Mouse (Mus musculus): ENCODE data around the gene Fhod1. TPM values are rescaled to one million over a fixed set of nuclear protein-coding genes. Genes with fewer than 3 reads are reported as not detected.
A peak's percentile ranks its signal among the peaks of the same experiment; 100 is the strongest.

Gene Fhod1
- polyA plus RNA-seq, 1 experiment from 2014 or later = 0.39 TPM

DNA sequence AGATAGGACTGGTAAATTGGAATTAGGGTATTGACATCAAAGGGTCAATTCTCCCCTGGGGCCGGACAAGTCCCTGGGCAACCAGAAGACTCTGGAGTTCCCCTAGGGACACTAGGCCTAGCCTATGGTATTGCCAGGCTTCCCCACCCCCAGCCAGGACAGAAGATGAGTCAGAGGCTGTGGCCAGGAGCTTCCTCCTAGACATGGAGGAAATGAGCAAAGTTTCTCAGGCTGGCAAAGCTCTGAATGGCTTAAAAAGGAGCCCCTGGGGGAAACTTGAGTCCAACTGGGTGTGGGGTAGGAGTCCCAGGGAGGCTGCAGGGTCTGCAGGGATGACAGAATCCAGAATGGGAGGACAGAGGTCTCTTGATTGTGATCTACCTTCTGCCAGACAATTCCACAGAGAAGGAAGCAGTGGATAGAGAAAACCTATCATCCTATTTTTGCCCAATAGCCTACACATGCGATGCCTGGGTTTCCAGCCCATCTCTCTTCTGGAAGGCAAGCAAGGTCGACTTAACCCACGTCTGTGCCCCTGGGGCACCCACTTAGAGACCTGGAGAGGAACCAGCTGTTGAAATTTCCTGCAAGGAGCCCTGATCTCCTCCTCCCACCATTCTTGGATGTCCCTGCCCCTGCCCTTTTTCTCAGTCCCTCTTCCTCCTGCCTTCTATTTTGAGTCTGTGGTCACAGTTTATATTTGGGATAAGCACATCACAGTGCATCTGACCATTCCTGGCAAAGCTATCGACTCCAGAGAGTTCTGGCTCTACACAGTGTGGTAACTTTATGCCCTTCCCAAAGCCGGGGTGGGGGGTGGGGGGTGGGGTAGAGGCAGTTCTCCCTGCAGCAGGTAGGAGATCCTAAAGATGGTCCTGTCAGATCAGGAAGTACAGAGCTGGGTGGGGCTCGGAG, 2.4 kb downstream of the Fhod1 start:
- Histone ChIP-seq H3K27ac (ENCODE audit: low read depth, low read length) (no peak overlapping the region), H3K27me3 (replicated peaks; ENCODE audit: control insufficient read depth, insufficient read depth, low read length) (no peaks in the 10 kb centered on the region; the same call in 1 of the 2 replicates), H3K4me2 (ENCODE audit: low read length) (no peak overlapping the region), H3K9ac (ENCODE audit: low read length) (no peak overlapping the region), H3K4me3 (ENCODE audit: low read depth, low read length) (no peak overlapping the region), H3K36me3 (ENCODE audit: control insufficient read depth, insufficient read depth, low read length) (no peaks in the 10 kb centered on the region), H3K4me1 (ENCODE audit: control insufficient read depth, insufficient read depth, low read length) (peaks cover 15% of the 10 kb centered on the region), H3K9me3 (replicated peaks; ENCODE audit: control insufficient read depth, low read length) (no peaks in the 10 kb centered on the region)
- DNase-seq (ENCODE audit: low spot score) (no peak), ATAC-seq (no peak)
- WGBS = 72% methylated on average over 7 of the region's 7 CpGs

DNA sequence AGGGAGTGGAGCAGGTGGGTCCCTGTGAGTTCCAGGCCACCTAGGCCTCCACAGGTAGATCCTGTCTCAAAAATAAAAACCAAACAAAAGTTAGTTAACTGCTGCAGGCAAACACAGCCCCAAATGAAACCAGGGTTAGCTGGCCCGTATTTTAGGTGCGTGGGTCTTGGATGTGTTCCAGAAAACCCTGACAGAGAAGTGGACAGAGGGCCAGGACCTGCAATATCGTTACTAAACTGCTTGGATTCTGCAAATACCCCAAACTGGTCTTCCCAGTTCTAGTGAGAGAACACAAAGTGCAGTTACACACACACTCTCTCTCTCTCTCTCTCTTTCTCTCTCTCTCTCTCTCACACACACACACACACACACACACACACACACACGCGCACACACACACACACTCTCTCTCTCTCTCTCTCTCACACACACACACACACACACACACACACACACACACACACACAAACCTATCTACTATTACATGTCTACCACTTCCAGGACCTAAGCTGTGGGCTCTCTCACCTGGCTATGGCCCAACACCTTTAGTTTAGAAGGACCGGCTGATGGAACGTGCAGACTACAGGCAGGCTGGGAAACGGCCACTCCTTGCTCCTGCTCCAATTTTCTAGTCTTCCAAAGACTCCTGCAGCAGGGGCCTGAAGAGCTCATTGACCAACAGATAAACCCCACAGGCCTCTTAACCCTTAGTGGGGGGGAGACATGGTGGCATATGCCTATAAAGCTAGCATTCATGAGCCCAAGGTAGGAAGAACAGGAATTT, 3.8 kb downstream of the Fhod1 start:
- H3K36me3 ChIP-seq (ENCODE audit: control insufficient read depth, insufficient read depth, low read length) = no peaks in the 10 kb centered on the region
- H3K4me2 ChIP-seq (ENCODE audit: low read length) = no peak overlapping the region
- H3K27me3 ChIP-seq (replicated peaks; ENCODE audit: control insufficient read depth, insufficient read depth, low read length) = no peaks in the 10 kb centered on the region; the same call in 1 of the 2 replicates
- WGBS = 56% methylated on average over 8 of the region's 8 CpGs
- no peaks in the 10 kb centered on the region for H3K9me3 ChIP-seq (replicated peaks; ENCODE audit: control insufficient read depth, low read length)
- no peak overlapping the region for H3K9ac ChIP-seq (ENCODE audit: low read length)
- no peak overlapping the region for H3K27ac ChIP-seq (ENCODE audit: low read depth, low read length)
- ATAC-seq (no peak), DNase-seq (ENCODE audit: low spot score) (no peak)
- peaks cover 10% of the 10 kb centered on the region for H3K4me1 ChIP-seq (ENCODE audit: control insufficient read depth, insufficient read depth, low read length)
- no peak overlapping the region for H3K4me3 ChIP-seq (ENCODE audit: low read depth, low read length)

DNA sequence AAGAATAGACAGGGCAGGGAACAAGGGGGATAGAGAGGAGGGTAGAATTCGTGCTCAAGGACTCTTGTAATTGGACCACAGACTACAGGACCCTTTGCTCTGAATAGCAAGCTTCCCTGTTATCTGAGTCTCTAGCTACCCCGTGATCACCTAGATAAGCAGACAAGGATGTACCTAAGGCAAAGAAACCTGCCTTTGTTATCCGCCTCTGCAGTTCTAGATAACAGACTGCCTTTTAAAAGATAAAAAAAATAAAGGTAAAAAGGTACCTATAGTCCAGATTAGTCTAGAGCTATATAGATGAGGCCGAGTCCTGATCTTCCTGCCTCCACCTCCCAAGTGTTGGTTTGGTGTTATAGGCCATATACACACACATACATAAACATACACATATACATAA, 5.0 kb downstream of the Fhod1 start:
- no peak for ATAC-seq
- H3K4me2 ChIP-seq (ENCODE audit: low read length) = no peak overlapping the region
- WGBS = 80% methylated on average over 4 of the region's 4 CpGs
- no peak overlapping the region for H3K9ac ChIP-seq (ENCODE audit: low read length)
- no peaks in the 10 kb centered on the region; the same call in 1 of the 2 replicates for H3K27me3 ChIP-seq (replicated peaks; ENCODE audit: control insufficient read depth, insufficient read depth, low read length)
- H3K9me3 ChIP-seq (replicated peaks; ENCODE audit: control insufficient read depth, low read length) = no peaks in the 10 kb centered on the region
- H3K4me1 ChIP-seq (ENCODE audit: control insufficient read depth, insufficient read depth, low read length) = peaks cover 10% of the 10 kb centered on the region
- no peak overlapping the region for H3K4me3 ChIP-seq (ENCODE audit: low read depth, low read length)
- H3K27ac ChIP-seq (ENCODE audit: low read depth, low read length) = no peak overlapping the region
- DNase-seq (ENCODE audit: low spot score) = no peak
- H3K36me3 ChIP-seq (ENCODE audit: control insufficient read depth, insufficient read depth, low read length) = no peaks in the 10 kb centered on the region

DNA sequence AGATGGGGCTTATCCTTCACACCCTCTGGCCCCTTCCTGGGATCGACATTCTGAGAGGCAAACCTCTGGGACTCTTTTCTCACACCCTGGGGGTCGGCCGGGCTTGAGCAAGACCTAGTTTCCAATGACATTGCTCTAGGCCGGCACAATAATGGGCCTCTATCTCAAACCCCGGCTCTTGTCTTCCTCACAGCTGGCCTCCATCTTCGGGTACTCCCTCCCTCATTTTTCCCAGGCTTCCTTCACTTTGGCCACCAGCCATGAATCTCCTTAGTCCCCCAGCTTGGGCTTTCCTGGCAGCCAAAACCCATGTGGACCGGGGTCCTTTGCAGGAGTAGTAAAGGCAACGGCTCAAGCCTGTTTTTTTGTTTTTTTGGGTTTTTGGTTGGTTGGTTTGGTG, 6.4 kb downstream of the Fhod1 start:
- peak; percentile 46 for DNase-seq (ENCODE audit: low spot score)
- no peak overlapping the region for H3K4me2 ChIP-seq (ENCODE audit: low read length)

DNA sequence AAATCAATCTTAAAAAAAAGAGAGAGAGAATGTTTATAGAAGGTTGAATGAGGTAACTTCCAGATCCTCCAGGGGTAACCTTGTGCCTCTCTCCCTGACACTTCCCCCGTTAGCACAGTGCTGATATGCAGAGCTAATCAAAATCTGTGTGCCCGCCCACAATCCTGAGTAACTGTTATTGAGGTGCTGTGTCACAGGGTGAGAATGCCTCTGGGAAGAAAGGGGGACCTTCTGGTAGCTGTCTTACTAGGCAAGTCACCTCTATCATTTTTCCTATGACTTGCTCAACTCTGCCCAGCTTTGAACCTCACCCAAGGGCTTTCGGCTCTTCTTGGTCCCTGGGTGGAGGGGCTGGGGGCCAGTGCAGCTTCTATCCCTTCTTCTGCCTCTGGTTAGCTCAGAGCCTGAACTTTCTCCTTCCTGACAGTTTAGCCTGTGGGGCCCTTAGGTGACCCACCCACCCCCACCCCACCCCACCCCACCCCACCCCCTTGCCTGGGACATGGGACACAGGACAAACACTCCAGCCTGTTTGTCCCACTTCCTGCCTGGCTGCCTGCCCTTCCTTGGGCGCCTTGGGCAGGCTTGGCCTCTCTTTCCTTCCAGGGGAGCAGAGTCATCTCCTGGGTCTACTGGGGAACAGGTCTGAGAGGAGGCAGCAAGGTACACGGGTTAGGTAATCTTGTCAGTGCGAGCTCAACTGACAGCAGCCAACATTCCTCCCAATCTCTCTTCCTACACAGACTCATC, 7.7 kb downstream of the Fhod1 start:
- H3K36me3 ChIP-seq (ENCODE audit: control insufficient read depth, insufficient read depth, low read length) = peaks cover 10% of the 10 kb centered on the region; the same call in 1 of the 2 replicates
- 78% methylated on average over 6 of the region's 6 CpGs for WGBS
- H3K27ac ChIP-seq (ENCODE audit: low read depth, low read length) = no peak overlapping the region
- H3K4me2 ChIP-seq (ENCODE audit: low read length) = no peak overlapping the region
- ATAC-seq (no peak), DNase-seq (ENCODE audit: low spot score) (no peak)
- H3K27me3 ChIP-seq (replicated peaks; ENCODE audit: control insufficient read depth, insufficient read depth, low read length) = no peaks in the 10 kb centered on the region
- H3K4me3 ChIP-seq (ENCODE audit: low read depth, low read length) = no peak overlapping the region
- H3K9ac ChIP-seq (ENCODE audit: low read length) = no peak overlapping the region
- H3K4me1 ChIP-seq (ENCODE audit: control insufficient read depth, insufficient read depth, low read length) = no peaks in the 10 kb centered on the region
- H3K9me3 ChIP-seq (replicated peaks; ENCODE audit: control insufficient read depth, low read length) = no peaks in the 10 kb centered on the region

More for the DNA sequence above, 6.4 kb downstream of the Fhod1 start:
- H3K4me3 ChIP-seq (ENCODE audit: low read depth, low read length) = no peak overlapping the region
- 0 out of 2 replicates have a peak, but pooled peaks cover 1% of the 10 kb centered on the region for H3K36me3 ChIP-seq (ENCODE audit: control insufficient read depth, insufficient read depth, low read length)
- ATAC-seq = no peak
- H3K27ac ChIP-seq (ENCODE audit: low read depth, low read length) = no peak overlapping the region
- WGBS = 31% methylated on average over 8 of the region's 8 CpGs
- H3K4me1 ChIP-seq (ENCODE audit: control insufficient read depth, insufficient read depth, low read length) = peaks cover 3% of the 10 kb centered on the region; the same call in 1 of the 2 replicates
- H3K9me3 ChIP-seq (replicated peaks; ENCODE audit: control insufficient read depth, low read length) = no peaks in the 10 kb centered on the region
- H3K9ac ChIP-seq (ENCODE audit: low read length) = no peak overlapping the region
- H3K27me3 ChIP-seq (replicated peaks; ENCODE audit: control insufficient read depth, insufficient read depth, low read length) = no peaks in the 10 kb centered on the region; the same call in 1 of the 2 replicates

DNA sequence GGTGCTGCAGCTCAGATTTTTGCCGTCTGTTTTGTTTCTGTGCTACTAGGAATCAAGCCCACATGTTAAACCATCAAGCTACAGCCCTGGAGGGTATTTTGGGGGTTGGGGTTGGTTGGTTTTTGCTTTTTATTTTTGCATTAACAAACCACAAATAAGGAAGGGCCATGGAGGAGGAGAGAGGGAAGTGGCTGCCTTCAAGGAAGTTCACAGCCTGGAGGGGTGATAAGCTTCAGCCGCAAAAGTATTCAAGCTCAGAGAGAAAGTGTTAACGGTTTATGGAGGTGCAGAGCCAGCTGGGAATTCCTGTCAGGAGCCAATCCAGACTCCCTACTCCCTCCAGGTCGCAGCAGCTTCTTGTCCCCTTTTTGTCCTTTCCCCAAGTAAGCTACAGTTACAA, 8.8 kb downstream of the Fhod1 start:
- no peak overlapping the region for H3K4me3 ChIP-seq (ENCODE audit: low read depth, low read length)
- no peak for DNase-seq (ENCODE audit: low spot score)
- no peaks in the 10 kb centered on the region for H3K27me3 ChIP-seq (replicated peaks; ENCODE audit: control insufficient read depth, insufficient read depth, low read length)
- peaks cover 16% of the 10 kb centered on the region; the same call in 1 of the 2 replicates for H3K36me3 ChIP-seq (ENCODE audit: control insufficient read depth, insufficient read depth, low read length)
- no peak for ATAC-seq
- H3K9ac ChIP-seq (ENCODE audit: low read length) = no peak overlapping the region
- WGBS = 72% methylated on average over 4 of the region's 4 CpGs
- no peaks in the 10 kb centered on the region for H3K9me3 ChIP-seq (replicated peaks; ENCODE audit: control insufficient read depth, low read length)
- H3K4me1 ChIP-seq (ENCODE audit: control insufficient read depth, insufficient read depth, low read length) = no peaks in the 10 kb centered on the region
- H3K4me2 ChIP-seq (ENCODE audit: low read length) = no peak overlapping the region
- no peak overlapping the region for H3K27ac ChIP-seq (ENCODE audit: low read depth, low read length)

DNA sequence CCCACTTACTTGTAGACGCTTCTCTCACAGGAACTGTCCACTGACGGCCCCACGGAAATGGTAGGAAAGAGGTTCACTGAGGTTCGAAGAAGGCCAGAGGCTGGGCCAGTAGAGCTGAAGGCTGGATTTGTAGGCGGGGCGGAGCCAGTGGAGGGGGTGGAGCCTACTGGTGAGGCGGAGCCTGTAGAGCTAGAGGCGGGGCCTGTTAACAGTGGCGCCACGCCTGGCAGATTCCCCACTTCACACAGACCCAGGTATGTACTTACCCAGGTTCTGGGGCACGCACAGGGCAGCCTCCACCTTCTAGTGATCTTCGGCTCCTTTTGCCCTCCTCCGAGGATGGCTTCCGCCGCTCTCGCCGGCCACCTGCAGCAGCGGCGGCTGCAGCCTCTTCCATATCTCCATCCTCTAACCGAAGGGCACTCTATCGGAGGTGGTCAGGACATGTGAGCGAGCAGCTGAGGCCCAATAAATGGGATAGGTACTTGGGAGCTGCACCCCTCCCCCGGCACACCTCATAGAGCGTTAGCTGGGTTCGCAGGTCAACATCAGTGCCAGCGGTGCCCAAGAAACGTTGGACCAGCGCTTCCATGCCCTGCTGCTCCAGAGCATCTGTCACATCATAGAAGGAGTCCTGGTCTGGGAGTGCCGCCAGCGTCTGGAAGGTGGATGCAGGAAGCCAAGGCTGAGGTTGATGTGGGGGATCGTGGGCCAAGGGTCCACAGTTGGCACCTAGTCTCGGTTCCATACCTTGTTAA, 11.2 kb downstream of the Fhod1 start:
- H3K9me3 ChIP-seq (replicated peaks; ENCODE audit: control insufficient read depth, low read length) = no peaks in the 10 kb centered on the region
- no peaks in the 10 kb centered on the region for H3K4me1 ChIP-seq (ENCODE audit: control insufficient read depth, insufficient read depth, low read length)
- DNase-seq (ENCODE audit: low spot score) (no peak), ATAC-seq (peak; percentile 25; the same call in 1 of the 2 replicates)
- H3K27me3 ChIP-seq (replicated peaks; ENCODE audit: control insufficient read depth, insufficient read depth, low read length) = no peaks in the 10 kb centered on the region
- peaks cover 28% of the 10 kb centered on the region for H3K36me3 ChIP-seq (ENCODE audit: control insufficient read depth, insufficient read depth, low read length)
- H3K4me2 ChIP-seq (ENCODE audit: low read length) = no peak overlapping the region
- H3K27ac ChIP-seq (ENCODE audit: low read depth, low read length) = no peak overlapping the region
- no peak overlapping the region for H3K9ac ChIP-seq (ENCODE audit: low read length)
- 50% methylated on average over 29 of the region's 32 CpGs for WGBS
- no peak overlapping the region for H3K4me3 ChIP-seq (ENCODE audit: low read depth, low read length)

DNA sequence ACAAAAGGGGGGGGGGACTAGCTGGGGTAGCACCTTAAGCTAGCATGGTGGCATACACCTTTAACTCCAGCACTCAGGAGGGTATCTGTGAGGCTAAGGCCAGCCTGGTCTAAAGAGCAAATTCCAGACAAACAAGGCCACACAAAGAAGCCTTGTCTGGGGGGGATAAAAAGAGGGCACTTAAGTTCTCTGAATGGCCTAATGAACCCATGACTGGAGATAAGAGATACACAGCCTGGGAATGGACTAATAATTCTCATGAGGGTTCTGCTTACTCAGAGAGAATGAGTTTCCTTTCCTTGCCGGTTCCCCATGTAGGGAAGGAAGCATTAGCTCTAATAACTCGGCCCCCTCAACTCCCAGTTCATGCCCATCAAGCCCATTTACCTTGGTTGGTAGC, 15.2 kb downstream of the Fhod1 start:
- no peak overlapping the region for H3K27ac ChIP-seq (ENCODE audit: low read depth, low read length)
- H3K27me3 ChIP-seq (replicated peaks; ENCODE audit: control insufficient read depth, insufficient read depth, low read length) = no peaks in the 10 kb centered on the region
- DNase-seq (ENCODE audit: low spot score) (no peak), ATAC-seq (no peak)
- H3K4me3 ChIP-seq (ENCODE audit: low read depth, low read length) = no peak overlapping the region
- H3K9me3 ChIP-seq (replicated peaks; ENCODE audit: control insufficient read depth, low read length) = no peaks in the 10 kb centered on the region
- H3K9ac ChIP-seq (ENCODE audit: low read length) = no peak overlapping the region
- H3K4me2 ChIP-seq (ENCODE audit: low read length) = no peak overlapping the region
- 78% methylated on average over 2 of the region's 2 CpGs for WGBS
- H3K36me3 ChIP-seq (ENCODE audit: control insufficient read depth, insufficient read depth, low read length) = peaks cover 66% of the 10 kb centered on the region
- peaks cover under 1% of the 10 kb centered on the region for H3K4me1 ChIP-seq (ENCODE audit: control insufficient read depth, insufficient read depth, low read length)
